Mouse (Mus musculus) CH12.LX (cell line): ENCODE results near the gene Cdh7. TPM values are rescaled to one million over a fixed set of nuclear protein-coding genes. Genes with fewer than 3 reads are reported as not detected.

Experiments
- DNase-seq: peaks from one replicate; pipeline ENCODE4 v3.0.0-alpha.2; 2013; ENCODE audit errors: extremely low read depth
- H3K27ac ChIP-seq: 2 replicates; pipeline ENCODE4 v1.5.1; 2012; ENCODE audit warnings: low read depth, mild to moderate bottlenecking, control low read depth, moderate library complexity; ENCODE audit not compliant: insufficient read depth
- H3K27me3 ChIP-seq: replicated peaks from 2 replicates; pipeline ENCODE3; 2012; ENCODE audit warnings: inconsistent platforms
- H3K36me3 ChIP-seq, 2 experiments: replicated peaks in 1 of 2; 2 replicates each; pipeline versions ENCODE3 to v1.6.1; 2012; ENCODE audit warnings: inconsistent platforms in 1 of 2, low read length in 1 of 2, mild to moderate bottlenecking in 1 of 2, mixed read lengths in 1 of 2, moderate library complexity in 1 of 2; ENCODE audit not compliant: control insufficient read depth in 1 of 2, insufficient read depth in 1 of 2
- H3K4me1 ChIP-seq, 2 experiments: 2 replicates each; pipeline ENCODE4 v1.6.1; 2012; ENCODE audit warnings: inconsistent platforms in 1 of 2, moderate library complexity in 1 of 2; ENCODE audit not compliant: insufficient read depth in 2 of 2, control insufficient read depth in 1 of 2
- H3K4me2 ChIP-seq: 2 replicates; pipeline ENCODE4 v1.6.1; 2012; ENCODE audit warnings: low read depth, mild to moderate bottlenecking, control low read depth; ENCODE audit not compliant: poor library complexity, insufficient read depth, severe bottlenecking
- H3K4me3 ChIP-seq, 3 experiments: fragments of 150-350 bp in 1 of 3; sonication (generic) in 1 of 3; replicated peaks in 1 of 3; 2 replicates each; pipeline versions ENCODE3 to v1.5.1; 2011 to 2012; ENCODE audit warnings: low read depth in 2 of 3, low read length in 2 of 3, mild to moderate bottlenecking in 2 of 3, moderate library complexity in 2 of 3, control low read depth in 1 of 3, improper control_type of control experiment in 1 of 3, inconsistent platforms in 1 of 3, mixed read lengths in 1 of 3; ENCODE audit not compliant: poor library complexity in 1 of 3
- H3K79me2 ChIP-seq: replicated peaks from 2 replicates; pipeline ENCODE4 v1.6.1; 2012; ENCODE audit warnings: mild to moderate bottlenecking, moderate library complexity; ENCODE audit not compliant: control insufficient read depth, poor library complexity, insufficient read depth, severe bottlenecking; ENCODE audit errors: extremely low read depth
- H3K9ac ChIP-seq: 2 replicates; pipeline ENCODE4 v1.6.1; 2012; ENCODE audit warnings: low read depth, mild to moderate bottlenecking, control low read depth, moderate library complexity; ENCODE audit not compliant: insufficient read depth
- H3K9me3 ChIP-seq: replicated peaks from 2 replicates; pipeline ENCODE3; 2012; ENCODE audit warnings: low read length, inconsistent platforms, mixed read lengths
- BHLHE40 ChIP-seq: IDR thresholded peaks from 2 replicates; pipeline ENCODE4 v1.6.1; 2011; ENCODE audit warnings: mild to moderate bottlenecking, low read depth, low read length, improper control_type of control experiment
- CHD1 ChIP-seq: IDR thresholded peaks from 2 replicates; pipeline ENCODE4 v1.6.1; 2012; ENCODE audit warnings: low read depth, low read length, improper control_type of control experiment, inconsistent platforms
- CHD2 ChIP-seq: IDR thresholded peaks from 2 replicates; pipeline ENCODE4 v1.6.1; 2011; ENCODE audit warnings: low read length, improper control_type of control experiment
- E2F4 ChIP-seq: IDR thresholded peaks from 2 replicates; pipeline ENCODE4 v1.6.1; 2011; ENCODE audit warnings: low read depth, low read length, improper control_type of control experiment; ENCODE audit not compliant: insufficient replicate concordance
- ELF1 ChIP-seq: IDR thresholded peaks from 2 replicates; pipeline ENCODE4 v1.6.1; 2014; ENCODE audit warnings: low read depth, mild to moderate bottlenecking, inconsistent platforms, low read length, improper control_type of control experiment
- EP300 ChIP-seq: IDR thresholded peaks from 2 replicates; pipeline ENCODE4 v1.6.1; 2011; ENCODE audit warnings: low read length, improper control_type of control experiment
- ETS1 ChIP-seq: conservative IDR thresholded peaks from 2 replicates; pipeline ENCODE4 v1.6.1; 2012; ENCODE audit warnings: low read depth, mild to moderate bottlenecking, inconsistent platforms, low read length, improper control_type of control experiment, moderate library complexity
- GABPA ChIP-seq: IDR thresholded peaks from 2 replicates; pipeline ENCODE4 v1.6.1; 2012; ENCODE audit warnings: low read depth, low read length, improper control_type of control experiment, inconsistent platforms; ENCODE audit not compliant: insufficient replicate concordance
- HCFC1 ChIP-seq: IDR thresholded peaks from 2 replicates; pipeline ENCODE4 v1.6.1; 2012; ENCODE audit warnings: low read depth, mild to moderate bottlenecking, inconsistent platforms, low read length, improper control_type of control experiment
- IRF4 ChIP-seq: IDR thresholded peaks from 2 replicates; pipeline ENCODE4 v1.6.1; 2014; ENCODE audit warnings: low read depth, mild to moderate bottlenecking, inconsistent platforms, low read length, improper control_type of control experiment
- MEF2A ChIP-seq: IDR thresholded peaks from 2 replicates; pipeline ENCODE4 v1.6.1; 2014; ENCODE audit warnings: low read depth, mild to moderate bottlenecking, inconsistent platforms, low read length, improper control_type of control experiment, borderline replicate concordance
- NRF1 ChIP-seq: IDR thresholded peaks from 2 replicates; pipeline ENCODE4 v1.6.1; 2014; ENCODE audit warnings: low read depth, mild to moderate bottlenecking, inconsistent platforms, low read length, improper control_type of control experiment, moderate library complexity
- RAD21 ChIP-seq: IDR thresholded peaks from 2 replicates; pipeline ENCODE4 v1.6.1; 2011; ENCODE audit warnings: low read depth, mild to moderate bottlenecking, low read length, improper control_type of control experiment, moderate library complexity
- TCF12 ChIP-seq: IDR thresholded peaks from 2 replicates; pipeline ENCODE4 v1.6.1; 2014; ENCODE audit warnings: low read depth, mild to moderate bottlenecking, inconsistent platforms, low read length, improper control_type of control experiment
- UBTF ChIP-seq: IDR thresholded peaks from 2 replicates; pipeline ENCODE4 v1.6.1; 2012; ENCODE audit warnings: low read depth, mild to moderate bottlenecking, inconsistent platforms, low read length, improper control_type of control experiment, moderate library complexity
- USF2 ChIP-seq: conservative IDR thresholded peaks from 2 replicates; pipeline ENCODE4 v1.6.1; 2011; ENCODE audit warnings: low read depth, low read length, improper control_type of control experiment
- dilution Hi-C: fragments of 300-500 bp; cut with MboI; formaldehyde crosslinking; loops from 2 replicates; pipeline ENCODE4 v1.14.3; 2020; ENCODE audit warnings: low sequenced_read_pairs; ENCODE audit not compliant: extremely low pct_unique_long_range_greater_than_20kb, extremely low pct_ligation_motif_present
- in situ Hi-C: fragments of 300-500 bp; cut with MboI; formaldehyde crosslinking; loops from 3 replicates; pipeline ENCODE4 v1.14.3; 2019; ENCODE audit warnings: low sequenced_read_pairs, low pct_ligation_motif_present, low pct_unique_long_range_greater_than_20kb, mixed read lengths
- polyA plus RNA-seq: library from polyadenylated mRNA; unstranded; fragments of >175 nt; gene quantifications from 2 replicates; pipeline ENCODE4 v1.2.1, GENCODE M21; 2012; ENCODE audit warnings: low read depth; ENCODE audit not compliant: insufficient read length
- total RNA-seq, 2 experiments: library from RNA; depleted of rRNA; stranded (reverse); fragments of 300-350 nt in 1 of 2; fragments of >200 nt in 1 of 2; gene quantifications; 2 replicates each; pipeline ENCODE4 v1.2.3; 2012 to 2014

The Cdh7 gene
- total and polyA plus RNA-seq, 3 experiments = not detected

DNA sequence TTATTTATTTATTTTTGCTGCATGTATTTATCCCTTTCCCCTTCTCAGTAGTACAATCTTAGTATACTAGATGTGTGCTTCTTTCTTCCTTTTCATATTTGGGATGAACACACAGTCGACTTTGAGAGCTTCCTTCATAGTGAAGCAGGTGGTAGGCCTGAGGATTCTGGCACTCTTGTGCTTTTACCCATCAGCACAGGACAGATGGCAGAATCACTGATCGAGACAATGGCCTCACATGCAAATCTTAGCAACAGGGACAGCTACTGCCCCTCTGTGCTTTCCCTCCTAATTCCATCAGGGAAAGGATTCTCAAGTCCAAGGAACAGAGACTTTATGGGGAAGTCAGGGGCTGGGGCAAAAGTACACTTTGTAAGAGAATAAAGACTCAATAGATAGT, 33.7 kb upstream of the Cdh7 start:
- Histone ChIP-seq H3K4me1 (no peaks in the 10 kb centered on the region), H3K27me3 (no peaks in the 10 kb centered on the region), H3K9ac (no peak overlapping the region), H3K4me3 (no peak overlapping the region), H3K4me2 (no peak overlapping the region), H3K36me3 (no peaks in the 10 kb centered on the region), H3K27ac (no peak overlapping the region), H3K79me2 (no peaks in the 10 kb centered on the region), H3K9me3 (peaks cover 17% of the 10 kb centered on the region)
- dilution Hi-C loops = no loop called here
- in situ Hi-C loops = no loop called here
- TF ChIP-seq TCF12 = no peak
- TF ChIP-seq ELF1 = no peak
- TF ChIP-seq BHLHE40 = no peak
- no peak for TF ChIP-seq NRF1
- no peak for TF ChIP-seq UBTF
- no peak for TF ChIP-seq CHD1
- no peak for TF ChIP-seq CHD2
- no peak for TF ChIP-seq IRF4
- TF ChIP-seq RAD21 = no peak
- TF ChIP-seq MEF2A = no peak
- TF ChIP-seq ETS1 = no peak
- no peak for TF ChIP-seq E2F4
- TF ChIP-seq HCFC1 = no peak
- TF ChIP-seq EP300 = no peak
- TF ChIP-seq GABPA = no peak
- TF ChIP-seq USF2 = no peak
- no peak for DNase-seq

DNA sequence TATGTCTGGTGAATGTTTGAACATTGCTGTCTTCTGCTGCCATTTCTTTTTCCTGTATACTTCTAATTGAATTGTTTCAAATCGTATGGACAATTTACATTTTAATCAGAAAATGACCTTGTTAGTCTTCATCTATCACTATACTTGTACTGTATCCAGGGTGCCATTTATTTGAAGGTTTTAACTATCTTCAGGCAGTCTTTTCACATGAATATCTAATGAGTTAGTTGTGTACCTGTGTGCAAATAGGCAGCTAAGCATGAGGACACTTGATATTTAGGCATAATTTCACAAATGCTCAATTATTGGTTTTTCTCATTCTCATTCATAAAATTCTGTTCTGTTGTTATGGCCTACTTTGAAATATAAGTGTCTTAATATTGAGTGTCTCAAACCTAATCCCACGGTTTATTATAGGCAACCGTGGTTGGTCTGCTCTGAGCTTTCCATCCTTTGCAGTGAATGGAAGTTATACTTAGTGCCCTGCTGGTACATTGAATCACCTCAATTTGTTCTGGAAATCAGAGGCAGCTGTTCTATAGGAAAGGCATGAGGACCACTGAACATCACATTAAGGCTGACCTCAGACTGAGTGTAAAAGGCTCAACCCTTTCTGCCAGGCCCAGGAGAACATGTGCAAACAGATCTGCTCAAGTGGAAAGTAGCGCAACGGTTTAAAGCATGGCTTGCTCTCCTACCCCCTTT, 10.4 kb upstream of the Cdh7 start:
- H3K79me2 ChIP-seq = no peaks in the 10 kb centered on the region
- H3K9me3 ChIP-seq = peaks cover 10% of the 10 kb centered on the region
- no peaks in the 10 kb centered on the region for H3K36me3 ChIP-seq
- dilution Hi-C loops (no loop called here), in situ Hi-C loops (no loop called here)
- H3K27me3 ChIP-seq = no peaks in the 10 kb centered on the region
- H3K4me3 ChIP-seq = no peak overlapping the region
- TF ChIP-seq MEF2A (no peak), EP300 (no peak), USF2 (no peak)
- no peaks in the 10 kb centered on the region for H3K4me1 ChIP-seq
- DNase-seq = no peak
- H3K9ac ChIP-seq = no peak overlapping the region
- no peak overlapping the region for H3K27ac ChIP-seq
- H3K4me2 ChIP-seq = no peak overlapping the region
